Mouse (Mus musculus) heart, embryonic 13.5 days (tissue): ENCODE measurements around the gene Sec22a. TPM values are rescaled to one million over a fixed set of nuclear protein-coding genes. Genes with fewer than 3 reads are reported as not detected.

Source experiments
- ATAC-seq: fragments of 200-750 bp; cut with Nextera tagmentation; 2 replicates; pipeline ENCODE4 v1.8.0; 2017; ENCODE audit warnings: moderate TSS enrichment; ENCODE audit not compliant: insufficient number of reproducible peaks, low FRiP score, low TSS enrichment; ENCODE audit errors: extremely low read depth
- H3K27ac ChIP-seq: fragments of 300-500 bp; sonication (generic); replicated peaks from 2 replicates; pipeline ENCODE4 v1.5.1; 2015; ENCODE audit warnings: moderate library complexity, mild to moderate bottlenecking, inconsistent platforms
- H3K27me3 ChIP-seq: fragments of 300-500 bp; sonication (generic); replicated peaks from 2 replicates; pipeline ENCODE4 v1.6.1; 2015; ENCODE audit warnings: mild to moderate bottlenecking, inconsistent platforms
- H3K36me3 ChIP-seq: fragments of 300-500 bp; sonication (generic); 2 replicates; pipeline ENCODE4 v1.6.1; 2015; ENCODE audit warnings: mild to moderate bottlenecking, inconsistent platforms
- H3K4me1 ChIP-seq: fragments of 300-500 bp; sonication (generic); 2 replicates; pipeline ENCODE4 v1.6.1; 2015; ENCODE audit warnings: inconsistent platforms
- H3K4me2 ChIP-seq: fragments of 300-500 bp; sonication (generic); 2 replicates; pipeline ENCODE4 v1.6.1; 2015; ENCODE audit warnings: inconsistent platforms, mild to moderate bottlenecking, moderate library complexity
- H3K4me3 ChIP-seq: fragments of 300-500 bp; sonication (generic); 2 replicates; pipeline ENCODE4 v1.5.1; 2015; ENCODE audit warnings: moderate library complexity, mild to moderate bottlenecking, inconsistent platforms
- H3K9ac ChIP-seq: fragments of 300-500 bp; sonication (generic); 2 replicates; pipeline ENCODE4 v1.6.1; 2015; ENCODE audit warnings: inconsistent platforms, mild to moderate bottlenecking, moderate library complexity
- H3K9me3 ChIP-seq: fragments of 300-500 bp; sonication (generic); 2 replicates; pipeline ENCODE4 v1.6.1; 2016; ENCODE audit warnings: inconsistent platforms
- WGBS: fragments of 180-500 bp; shearing (Covaris S2); methylation state at CpG from one replicate; pipeline ENCODE4 v1.1.7; 2015; ENCODE audit warnings: mixed read lengths; 5-methylcytosine and 5-hydroxymethylcytosine counted together
- polyA plus RNA-seq: library from polyadenylated mRNA; unstranded; fragments of >200 nt; fragmentation: Nextera tagmentation; extraction: Ambion mirVana; gene quantifications from 2 replicates; pipeline ENCODE4 v1.2.1, GENCODE M21; 2015

Gene Sec22a
- 35.3 and 38.3 TPM in 2 replicates for polyA plus RNA-seq

DNA sequence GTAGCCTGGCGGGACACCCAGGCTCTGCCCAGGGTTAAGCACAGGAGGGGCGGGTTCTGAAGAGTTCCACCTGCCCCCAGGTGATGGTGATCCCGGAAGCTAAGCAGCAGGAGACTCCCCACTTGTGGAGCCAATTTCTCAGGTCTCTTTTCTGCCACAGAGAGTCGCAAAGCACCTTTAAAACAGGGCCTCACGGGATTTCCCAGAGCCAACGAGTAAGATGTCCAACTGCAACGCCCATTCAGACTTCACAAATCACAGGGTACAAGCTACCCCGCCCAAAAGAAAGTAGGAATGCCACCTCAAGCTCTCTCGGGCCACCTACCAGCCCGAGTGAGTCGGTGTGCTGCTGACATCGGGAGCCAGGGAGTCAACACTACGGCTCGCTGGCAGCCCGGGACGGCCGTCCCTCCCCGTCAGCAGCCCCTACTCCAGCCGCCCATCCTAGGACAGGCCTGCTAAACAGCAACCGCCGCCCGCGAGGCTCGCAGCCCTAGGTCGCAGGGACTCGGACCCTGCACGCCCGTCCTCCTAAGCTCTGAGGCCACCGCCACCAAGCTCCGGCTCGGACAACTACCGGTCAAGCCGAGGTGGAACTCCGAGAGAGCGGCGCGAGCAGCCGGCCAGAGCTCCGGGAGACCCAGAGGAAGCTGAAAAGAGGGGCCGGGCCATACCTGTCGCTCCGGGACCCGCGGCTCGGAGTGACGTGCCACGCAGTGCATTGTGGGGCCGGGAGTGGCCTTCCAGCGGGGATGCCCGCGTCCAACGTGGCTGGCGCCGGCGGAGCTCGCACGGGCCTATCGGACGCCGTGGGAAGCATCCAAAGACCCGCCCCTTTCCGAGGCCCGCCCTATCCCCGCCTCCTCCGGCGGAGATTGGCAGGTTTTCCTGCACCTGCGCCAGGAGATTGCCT is at the start of gene Sec22a:
Gene Sec22a, minus strand, starts transcription at position 769 of the 913 bp plus-strand sequence.
- peak; percentile 98 for ATAC-seq
- Histone ChIP-seq H3K9ac (peak within 1 kb of the TSS; percentile 89), H3K27ac (peak within 1 kb of the TSS; percentile 76), H3K4me2 (peak within 1 kb of the TSS; percentile 88), H3K9me3 (no peaks in the 10 kb centered on the region), H3K4me1 (peaks cover 15% of the 10 kb centered on the region), H3K4me3 (peak within 1 kb of the TSS; percentile 68), H3K27me3 (no peaks in the 10 kb centered on the region), H3K36me3 (peaks cover 21% of the 10 kb centered on the region)
- WGBS, result under 1% methylated on average over 67 of the region's 67 CpGs

DNA sequence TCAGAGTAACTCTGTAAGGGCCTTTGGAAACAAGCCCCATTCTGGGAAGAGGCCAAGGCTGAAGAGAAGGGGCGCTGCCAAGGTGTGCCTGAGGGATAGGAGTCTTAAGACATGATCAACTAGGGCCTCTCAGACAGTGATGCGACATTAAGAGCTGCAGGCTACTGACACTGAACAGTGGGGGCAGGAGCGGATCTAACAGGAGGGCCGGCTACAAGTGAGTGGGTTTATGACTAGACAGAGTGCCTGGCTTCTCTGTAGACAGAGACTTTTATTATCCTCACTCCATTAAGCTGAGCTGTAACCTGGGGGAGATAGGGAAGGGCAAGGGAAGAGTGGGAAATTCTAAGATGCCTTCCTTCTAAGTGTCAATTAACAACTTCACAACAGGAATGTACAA is 43.0 kb upstream of the Sec22a start:
- Histone ChIP-seq H3K36me3 (peaks cover 79% of the 10 kb centered on the region), H3K4me3 (no peak overlapping the region), H3K4me2 (no peak overlapping the region), H3K4me1 (no peaks in the 10 kb centered on the region), H3K27ac (no peak overlapping the region), H3K9ac (no peak overlapping the region), H3K27me3 (no peaks in the 10 kb centered on the region), H3K9me3 (no peaks in the 10 kb centered on the region)
- WGBS, result 75% methylated on average over 4 of the region's 4 CpGs
- ATAC-seq, result no peak

DNA sequence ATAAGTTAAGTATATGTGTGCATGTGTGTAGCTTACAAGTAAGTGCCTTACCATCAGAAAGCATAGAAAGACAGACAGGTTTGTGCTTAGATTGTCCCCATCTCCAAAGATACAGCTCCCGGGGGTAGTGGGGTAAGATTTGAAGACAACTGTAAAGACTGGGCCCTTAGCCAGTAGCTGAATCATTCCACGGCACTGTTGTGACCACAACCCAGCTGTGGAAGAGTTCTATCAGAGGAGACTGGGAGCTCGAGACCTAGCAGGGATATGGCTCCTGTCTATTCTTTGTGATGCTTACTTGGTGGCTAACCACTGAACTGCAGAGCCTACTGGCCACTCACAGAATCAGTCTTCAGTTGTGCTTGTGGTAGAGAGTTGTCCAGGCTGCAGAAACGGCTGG is 42.4 kb upstream of the Sec22a start:
- Histone ChIP-seq H3K27me3 (no peaks in the 10 kb centered on the region), H3K9ac (no peak overlapping the region), H3K4me1 (no peaks in the 10 kb centered on the region), H3K36me3 (peaks cover 84% of the 10 kb centered on the region), H3K9me3 (no peaks in the 10 kb centered on the region), H3K4me2 (no peak overlapping the region), H3K4me3 (no peak overlapping the region), H3K27ac (no peak overlapping the region)
- WGBS, result 75% methylated on average over 4 of the region's 4 CpGs
- ATAC-seq, result no peak

DNA sequence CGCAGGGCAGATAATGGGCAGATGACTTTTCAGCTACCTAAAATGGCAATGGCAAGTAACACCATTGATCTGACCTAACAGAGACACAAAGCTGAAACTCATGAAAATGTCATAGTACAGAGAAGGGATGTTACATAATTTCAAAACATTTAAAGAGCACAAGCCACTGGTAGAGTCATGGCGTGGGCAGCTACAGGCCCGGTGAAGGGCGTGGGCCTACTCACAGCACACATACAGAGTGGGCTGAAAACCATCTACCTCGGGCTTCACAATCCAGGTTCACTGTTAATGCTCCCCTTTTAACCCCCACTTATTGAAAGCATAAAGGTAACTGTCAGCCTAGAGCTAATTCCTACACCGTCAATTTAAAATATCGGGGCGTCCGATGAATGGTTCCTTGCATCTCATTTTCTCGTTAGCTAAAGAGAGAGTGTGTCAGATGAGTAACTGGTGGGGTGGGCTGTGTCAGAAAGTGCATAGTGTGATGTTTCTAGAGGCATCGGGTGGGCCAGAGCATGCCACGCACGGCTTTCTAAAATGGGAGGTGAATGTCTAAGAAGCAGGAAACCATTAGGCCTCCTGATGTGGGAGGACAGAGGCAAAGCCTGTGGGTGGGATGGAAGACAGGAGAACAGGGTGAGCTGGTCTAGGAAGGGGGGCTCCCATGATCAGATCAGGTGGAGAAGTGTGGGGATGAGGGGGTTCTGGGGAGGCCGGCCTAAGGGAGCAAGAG is 41.8 kb upstream of the Sec22a start:
- no peaks in the 10 kb centered on the region for H3K9me3 ChIP-seq
- H3K9ac ChIP-seq, result no peak overlapping the region
- no peaks in the 10 kb centered on the region for H3K27me3 ChIP-seq
- H3K4me3 ChIP-seq, result no peak overlapping the region
- WGBS, result 89% methylated on average over 14 of the region's 14 CpGs
- no peaks in the 10 kb centered on the region for H3K4me1 ChIP-seq
- no peak overlapping the region for H3K27ac ChIP-seq
- H3K36me3 ChIP-seq, result peaks cover 86% of the 10 kb centered on the region
- ATAC-seq, result no peak
- no peak overlapping the region for H3K4me2 ChIP-seq

DNA sequence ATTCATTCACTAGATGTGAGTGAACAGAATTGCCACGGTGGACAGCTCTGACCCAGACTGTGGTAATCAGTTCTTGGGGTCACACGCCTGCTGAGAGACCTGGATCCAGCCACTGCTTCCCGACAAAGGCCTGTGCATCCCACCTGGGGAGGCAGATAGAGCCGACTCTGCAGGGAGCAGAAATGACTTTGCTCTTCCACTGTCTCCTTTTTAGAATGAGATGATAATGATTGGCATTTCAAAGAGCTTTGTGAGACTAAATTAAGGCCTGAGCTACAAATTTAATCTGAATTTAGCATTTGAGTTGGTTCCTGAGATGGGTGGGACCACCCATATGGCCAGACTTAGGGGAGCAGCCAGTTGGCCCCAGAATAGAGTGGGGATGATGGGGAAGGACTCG is 41.1 kb upstream of the Sec22a start:
- Histone ChIP-seq H3K27me3 (no peaks in the 10 kb centered on the region), H3K9ac (no peak overlapping the region), H3K4me3 (no peak overlapping the region), H3K4me2 (no peak overlapping the region), H3K9me3 (no peaks in the 10 kb centered on the region), H3K27ac (no peak overlapping the region), H3K36me3 (peaks cover 79% of the 10 kb centered on the region), H3K4me1 (no peaks in the 10 kb centered on the region)
- ATAC-seq, result no peak
- 74% methylated on average over 5 of the region's 5 CpGs for WGBS

DNA sequence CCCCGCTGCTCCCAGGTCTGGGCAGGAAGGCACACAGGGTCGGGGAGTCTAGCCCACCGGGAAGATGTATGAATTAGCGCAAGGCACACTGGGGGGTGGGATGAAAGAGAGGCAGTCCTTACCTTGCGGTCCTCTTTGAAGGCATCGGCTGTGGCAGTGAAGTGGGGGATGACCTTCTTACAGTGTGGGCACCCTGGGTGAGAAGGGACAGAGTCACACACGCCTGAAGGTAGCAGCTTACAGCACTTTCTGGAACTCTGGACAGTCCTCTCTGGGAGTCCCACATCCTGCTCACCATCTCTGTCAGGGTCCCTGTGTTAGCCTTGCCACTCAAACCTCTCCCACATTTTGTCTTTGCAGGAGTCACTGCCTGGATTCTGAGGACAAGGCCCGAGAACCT is 40.2 kb upstream of the Sec22a start:
- Histone ChIP-seq H3K36me3 (peaks cover 73% of the 10 kb centered on the region), H3K4me1 (no peaks in the 10 kb centered on the region), H3K4me2 (no peak overlapping the region), H3K27me3 (no peaks in the 10 kb centered on the region), H3K4me3 (no peak overlapping the region), H3K27ac (no peak overlapping the region), H3K9me3 (no peaks in the 10 kb centered on the region), H3K9ac (no peak overlapping the region)
- no peak for ATAC-seq
- 80% methylated on average over 8 of the region's 8 CpGs for WGBS

DNA sequence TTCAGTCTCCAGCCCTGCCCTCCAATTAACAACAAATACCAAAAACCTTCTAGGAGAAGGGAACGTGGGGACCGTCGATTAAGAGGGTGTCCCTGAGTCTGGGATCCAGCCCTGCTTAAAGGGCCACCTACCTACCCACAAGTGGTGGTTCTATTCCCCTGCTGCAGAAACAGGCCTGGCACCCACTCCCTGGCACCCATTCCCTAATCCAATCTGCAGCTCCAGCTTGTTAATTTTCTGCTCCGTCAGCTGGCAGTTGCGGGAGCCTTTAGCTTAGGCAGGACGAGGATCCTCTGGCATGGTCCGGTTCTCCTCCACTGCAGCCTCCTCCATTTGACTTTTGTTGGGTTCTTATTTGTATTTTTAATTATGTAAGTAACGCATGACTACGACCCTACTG is 39.6 kb upstream of the Sec22a start:
- Histone ChIP-seq H3K4me2 (no peak overlapping the region), H3K36me3 (peaks cover 73% of the 10 kb centered on the region), H3K27me3 (no peaks in the 10 kb centered on the region), H3K4me1 (no peaks in the 10 kb centered on the region), H3K4me3 (no peak overlapping the region), H3K9me3 (no peaks in the 10 kb centered on the region), H3K9ac (no peak overlapping the region), H3K27ac (no peak overlapping the region)
- ATAC-seq, result no peak
- 87% methylated on average over 9 of the region's 9 CpGs for WGBS

DNA sequence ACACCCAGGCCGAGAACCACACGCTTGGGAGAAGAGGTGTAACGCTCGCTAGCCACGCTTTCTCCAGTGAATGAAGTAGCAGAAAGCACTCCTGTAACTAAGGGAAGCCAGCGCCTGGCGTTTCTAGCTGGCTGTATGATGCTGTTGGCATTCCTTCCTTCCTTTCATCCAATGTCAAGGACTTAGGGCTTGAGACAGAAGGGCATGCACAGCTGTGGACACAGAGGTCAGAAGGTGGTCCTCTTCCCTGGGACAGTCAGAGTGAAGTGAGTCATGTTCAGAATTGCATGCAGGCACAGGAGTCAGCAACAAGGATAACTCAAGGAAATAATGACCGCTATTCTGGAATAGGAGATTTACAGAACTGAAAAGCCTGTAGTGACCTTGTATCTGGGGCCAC is 29.1 kb upstream of the Sec22a start:
- no peaks in the 10 kb centered on the region for H3K9me3 ChIP-seq
- no peaks in the 10 kb centered on the region for H3K27me3 ChIP-seq
- H3K4me1 ChIP-seq, result no peaks in the 10 kb centered on the region
- H3K4me2 ChIP-seq, result no peak overlapping the region
- peaks cover 30% of the 10 kb centered on the region for H3K36me3 ChIP-seq
- H3K27ac ChIP-seq, result no peak overlapping the region
- H3K4me3 ChIP-seq, result no peak overlapping the region
- H3K9ac ChIP-seq, result no peak overlapping the region
- 70% methylated on average over 8 of the region's 8 CpGs for WGBS
- no peak for ATAC-seq

DNA sequence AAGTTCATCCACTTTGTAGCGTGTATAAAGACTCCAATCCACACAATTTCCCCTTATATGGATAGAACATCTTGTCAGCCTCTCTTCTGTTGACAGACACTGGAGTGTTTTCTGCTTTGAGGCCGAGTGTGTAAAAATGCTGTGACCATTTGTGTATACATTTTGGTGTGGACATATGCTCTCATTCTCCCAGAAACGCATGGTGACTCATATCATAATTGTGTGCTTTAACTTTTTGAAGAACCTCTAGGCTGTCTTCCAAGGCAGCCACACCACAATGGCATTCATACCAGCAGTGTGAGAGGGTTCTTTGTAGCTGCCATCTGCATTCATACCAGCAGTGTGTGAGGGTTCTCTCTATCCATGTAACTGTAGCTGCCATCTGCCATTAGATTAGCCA is 21.9 kb upstream of the Sec22a start:
- Histone ChIP-seq H3K4me2 (no peak overlapping the region), H3K27ac (no peak overlapping the region), H3K9ac (no peak overlapping the region), H3K27me3 (no peaks in the 10 kb centered on the region), H3K4me3 (no peak overlapping the region), H3K9me3 (0 out of 2 replicates have a peak, but pooled peaks cover 3% of the 10 kb centered on the region), H3K36me3 (no peaks in the 10 kb centered on the region), H3K4me1 (no peaks in the 10 kb centered on the region)
- 71% methylated on average over 3 of the region's 3 CpGs for WGBS
- no peak for ATAC-seq

DNA sequence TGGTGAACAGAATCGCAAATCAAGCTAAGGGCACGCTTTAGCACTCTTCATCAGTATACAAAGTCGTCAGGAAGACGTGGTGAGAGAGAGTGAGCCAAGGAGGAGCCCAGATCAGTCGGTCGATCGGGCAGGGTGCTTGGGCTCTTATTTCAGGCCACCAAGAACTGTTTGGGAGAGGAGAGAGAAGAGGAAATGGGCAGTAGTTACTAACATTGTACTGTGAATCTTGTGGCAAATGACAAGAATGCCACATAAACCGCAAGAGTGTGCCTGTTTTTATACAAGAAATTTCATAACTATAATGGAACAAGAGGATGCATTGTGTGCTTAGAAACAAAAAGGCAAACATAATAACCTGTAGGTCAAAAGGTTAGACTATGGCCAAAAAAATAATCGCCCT is 16.3 kb upstream of the Sec22a start:
- 82% methylated on average over 9 of the region's 9 CpGs for WGBS
- Histone ChIP-seq H3K9ac (no peak overlapping the region), H3K36me3 (no peaks in the 10 kb centered on the region), H3K27ac (no peak overlapping the region), H3K4me3 (no peak overlapping the region), H3K4me2 (no peak overlapping the region), H3K9me3 (no peaks in the 10 kb centered on the region), H3K4me1 (no peaks in the 10 kb centered on the region), H3K27me3 (no peaks in the 10 kb centered on the region)
- no peak for ATAC-seq

DNA sequence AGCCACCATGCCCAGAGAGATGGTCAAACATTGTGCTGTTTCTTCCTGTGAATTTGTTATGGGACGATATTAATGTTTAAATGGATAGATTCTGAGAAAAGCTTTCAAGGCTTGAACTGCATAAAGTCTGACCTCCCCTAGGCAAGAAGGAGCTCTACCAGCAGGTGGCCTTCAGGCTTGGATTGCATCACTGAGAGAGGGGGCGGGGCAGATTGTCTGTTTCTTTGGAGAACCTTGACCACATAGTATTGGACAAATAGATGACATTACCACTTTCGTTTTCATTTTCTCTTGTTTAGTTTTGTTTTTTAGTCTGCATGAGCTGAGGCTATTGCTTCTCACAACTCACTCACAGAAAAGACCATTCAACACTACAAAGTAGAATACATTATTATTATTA is 15.6 kb upstream of the Sec22a start:
- Histone ChIP-seq H3K27ac (no peak overlapping the region), H3K4me3 (no peak overlapping the region), H3K9me3 (no peaks in the 10 kb centered on the region), H3K27me3 (no peaks in the 10 kb centered on the region), H3K9ac (no peak overlapping the region), H3K36me3 (no peaks in the 10 kb centered on the region), H3K4me1 (no peaks in the 10 kb centered on the region), H3K4me2 (no peak overlapping the region)
- ATAC-seq, result no peak
- 79% methylated on average over 3 of the region's 3 CpGs for WGBS
